Mouse (Mus musculus) CH12.LX (cell line): ENCODE measurements around the gene Atg16l2. TPM values are rescaled to one million over a fixed set of nuclear protein-coding genes. Genes with fewer than 3 reads are reported as not detected.
A peak's percentile ranks its signal among the peaks of the same experiment; 100 is the strongest.

ENCODE experiments used
- DNase-seq: peaks from one replicate; pipeline ENCODE4 v3.0.0-alpha.2; 2013; ENCODE audit errors: extremely low read depth
- H3K27ac ChIP-seq: 2 replicates; pipeline ENCODE4 v1.5.1; 2012; ENCODE audit warnings: low read depth, mild to moderate bottlenecking, control low read depth, moderate library complexity; ENCODE audit not compliant: insufficient read depth
- H3K27me3 ChIP-seq: replicated peaks from 2 replicates; pipeline ENCODE3; 2012; ENCODE audit warnings: inconsistent platforms
- H3K36me3 ChIP-seq, 2 experiments: replicated peaks in 1 of 2; 2 replicates each; pipeline versions ENCODE3 to v1.6.1; 2012; ENCODE audit warnings: inconsistent platforms in 1 of 2, low read length in 1 of 2, mild to moderate bottlenecking in 1 of 2, mixed read lengths in 1 of 2, moderate library complexity in 1 of 2; ENCODE audit not compliant: control insufficient read depth in 1 of 2, insufficient read depth in 1 of 2
- H3K4me1 ChIP-seq, 2 experiments: 2 replicates each; pipeline ENCODE4 v1.6.1; 2012; ENCODE audit warnings: inconsistent platforms in 1 of 2, moderate library complexity in 1 of 2; ENCODE audit not compliant: insufficient read depth in 2 of 2, control insufficient read depth in 1 of 2
- H3K4me2 ChIP-seq: 2 replicates; pipeline ENCODE4 v1.6.1; 2012; ENCODE audit warnings: low read depth, mild to moderate bottlenecking, control low read depth; ENCODE audit not compliant: poor library complexity, insufficient read depth, severe bottlenecking
- H3K4me3 ChIP-seq, 3 experiments: fragments of 150-350 bp in 1 of 3; sonication (generic) in 1 of 3; replicated peaks in 1 of 3; 2 replicates each; pipeline versions ENCODE3 to v1.5.1; 2011 to 2012; ENCODE audit warnings: low read depth in 2 of 3, low read length in 2 of 3, mild to moderate bottlenecking in 2 of 3, moderate library complexity in 2 of 3, control low read depth in 1 of 3, improper control_type of control experiment in 1 of 3, inconsistent platforms in 1 of 3, mixed read lengths in 1 of 3; ENCODE audit not compliant: poor library complexity in 1 of 3
- H3K79me2 ChIP-seq: replicated peaks from 2 replicates; pipeline ENCODE4 v1.6.1; 2012; ENCODE audit warnings: mild to moderate bottlenecking, moderate library complexity; ENCODE audit not compliant: control insufficient read depth, poor library complexity, insufficient read depth, severe bottlenecking; ENCODE audit errors: extremely low read depth
- H3K9ac ChIP-seq: 2 replicates; pipeline ENCODE4 v1.6.1; 2012; ENCODE audit warnings: low read depth, mild to moderate bottlenecking, control low read depth, moderate library complexity; ENCODE audit not compliant: insufficient read depth
- H3K9me3 ChIP-seq: replicated peaks from 2 replicates; pipeline ENCODE3; 2012; ENCODE audit warnings: low read length, inconsistent platforms, mixed read lengths
- CHD1 ChIP-seq: IDR thresholded peaks from 2 replicates; pipeline ENCODE4 v1.6.1; 2012; ENCODE audit warnings: low read depth, low read length, improper control_type of control experiment, inconsistent platforms
- CTCF ChIP-seq, 2 experiments: IDR thresholded peaks in 1 of 2; conservative IDR thresholded peaks in 1 of 2; 2 replicates each; pipeline ENCODE4 v1.5.1; 2011 to 2012; ENCODE audit warnings: low read depth in 2 of 2, low read length in 2 of 2, improper control_type of control experiment in 1 of 2, inconsistent platforms in 1 of 2, mild to moderate bottlenecking in 1 of 2, moderate library complexity in 1 of 2
- HCFC1 ChIP-seq: IDR thresholded peaks from 2 replicates; pipeline ENCODE4 v1.6.1; 2012; ENCODE audit warnings: low read depth, mild to moderate bottlenecking, inconsistent platforms, low read length, improper control_type of control experiment
- JUND ChIP-seq: conservative IDR thresholded peaks from 2 replicates; pipeline ENCODE4 v1.6.1; 2011; ENCODE audit warnings: low read depth, low read length, improper control_type of control experiment
- KAT2A ChIP-seq: IDR thresholded peaks from 2 replicates; pipeline ENCODE4 v1.6.1; 2012; ENCODE audit warnings: low read length, improper control_type of control experiment, inconsistent platforms; ENCODE audit not compliant: insufficient replicate concordance
- MAX ChIP-seq: IDR thresholded peaks from 2 replicates; pipeline ENCODE4 v1.6.1; 2011; ENCODE audit warnings: low read length, improper control_type of control experiment
- MEF2A ChIP-seq: IDR thresholded peaks from 2 replicates; pipeline ENCODE4 v1.6.1; 2014; ENCODE audit warnings: low read depth, mild to moderate bottlenecking, inconsistent platforms, low read length, improper control_type of control experiment, borderline replicate concordance
- NRF1 ChIP-seq: IDR thresholded peaks from 2 replicates; pipeline ENCODE4 v1.6.1; 2014; ENCODE audit warnings: low read depth, mild to moderate bottlenecking, inconsistent platforms, low read length, improper control_type of control experiment, moderate library complexity
- POLR2AphosphoS2 ChIP-seq: IDR thresholded peaks from 2 replicates; pipeline ENCODE4 v1.6.1; 2011; ENCODE audit warnings: low read depth, low read length, improper control_type of control experiment
- TBP ChIP-seq: conservative IDR thresholded peaks from 2 replicates; pipeline ENCODE4 v1.6.1; 2011; ENCODE audit warnings: low read depth, low read length, improper control_type of control experiment
- TCF12 ChIP-seq: IDR thresholded peaks from 2 replicates; pipeline ENCODE4 v1.6.1; 2014; ENCODE audit warnings: low read depth, mild to moderate bottlenecking, inconsistent platforms, low read length, improper control_type of control experiment
- ZC3H11A ChIP-seq: IDR thresholded peaks from 2 replicates; pipeline ENCODE4 v1.6.1; 2012; ENCODE audit warnings: low read depth, mild to moderate bottlenecking, inconsistent platforms, low read length, improper control_type of control experiment
- ZKSCAN1 ChIP-seq: IDR thresholded peaks from 2 replicates; pipeline ENCODE4 v1.6.1; 2012; ENCODE audit warnings: low read depth, inconsistent platforms, low read length, improper control_type of control experiment, borderline replicate concordance
- ZMIZ1 ChIP-seq: IDR thresholded peaks from 2 replicates; pipeline ENCODE4 v1.6.1; 2012; ENCODE audit warnings: low read depth, mild to moderate bottlenecking, inconsistent platforms, low read length, improper control_type of control experiment
- dilution Hi-C: fragments of 300-500 bp; cut with MboI; formaldehyde crosslinking; loops from 2 replicates; pipeline ENCODE4 v1.14.3; 2020; ENCODE audit warnings: low sequenced_read_pairs; ENCODE audit not compliant: extremely low pct_unique_long_range_greater_than_20kb, extremely low pct_ligation_motif_present
- in situ Hi-C: fragments of 300-500 bp; cut with MboI; formaldehyde crosslinking; loops from 3 replicates; pipeline ENCODE4 v1.14.3; 2019; ENCODE audit warnings: low sequenced_read_pairs, low pct_ligation_motif_present, low pct_unique_long_range_greater_than_20kb, mixed read lengths
- polyA plus RNA-seq: library from polyadenylated mRNA; unstranded; fragments of >175 nt; gene quantifications from 2 replicates; pipeline ENCODE4 v1.2.1, GENCODE M21; 2012; ENCODE audit warnings: low read depth; ENCODE audit not compliant: insufficient read length
- total RNA-seq, 2 experiments: library from RNA; depleted of rRNA; stranded (reverse); fragments of 300-350 nt in 1 of 2; fragments of >200 nt in 1 of 2; gene quantifications; 2 replicates each; pipeline ENCODE4 v1.2.3; 2012 to 2014

The Atg16l2 gene
- total and polyA plus RNA-seq, 3 experiments: 12.7 to 43.8 (median 15.4) TPM

DNA sequence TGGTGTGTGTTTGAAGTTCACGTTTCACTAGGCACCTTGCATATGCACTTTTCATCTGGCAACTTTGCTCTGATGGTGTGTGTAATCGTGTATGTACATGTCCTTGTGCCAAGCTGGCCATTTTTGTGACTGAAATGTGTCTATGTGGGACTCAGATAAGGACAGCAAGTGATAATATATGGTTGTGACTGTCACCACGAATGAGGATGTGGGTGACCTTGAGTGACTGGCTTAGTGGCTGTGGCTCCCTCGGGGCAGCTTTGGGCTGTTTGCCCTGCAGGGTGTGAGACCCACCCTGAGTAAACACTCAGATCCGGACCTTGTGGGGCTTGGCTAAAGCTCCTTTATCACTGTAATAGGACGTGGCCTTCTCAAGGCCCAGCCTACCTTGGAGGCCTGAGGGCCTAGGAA is 14.5 kb upstream of the Atg16l2 start:
- in situ Hi-C loops: loop anchor here (5.0 kb wide), 1 partner anchor 36 kb away; no protein-coding TSS in a partner anchor
- dilution Hi-C loops: no loop called here

DNA sequence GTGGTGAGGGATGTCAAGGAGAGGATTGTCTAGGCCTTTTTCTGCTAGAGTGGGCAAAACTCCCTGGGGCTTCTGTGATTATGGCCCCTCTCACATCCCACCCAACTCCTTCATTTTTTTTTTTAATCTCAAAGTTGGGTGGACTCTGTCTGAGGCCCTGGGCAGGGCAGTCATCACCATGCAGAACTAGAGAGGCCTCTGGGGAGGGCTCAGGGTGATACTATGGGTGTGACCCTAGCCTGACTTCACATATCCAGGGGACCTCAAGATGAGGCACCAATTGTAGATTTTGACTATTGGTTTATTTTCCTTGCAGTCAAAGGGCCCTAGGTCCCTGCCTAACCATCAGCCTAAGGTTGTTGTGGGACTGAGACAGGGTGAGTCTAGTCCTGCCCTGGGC is 13.6 kb upstream of the Atg16l2 start:
- Histone ChIP-seq H3K27me3 (peaks cover 28% of the 10 kb centered on the region), H3K4me2 (no peak overlapping the region), H3K36me3 (no peaks in the 10 kb centered on the region), H3K27ac (no peak overlapping the region), H3K4me1 (peaks cover 8 to 23% of the 10 kb centered on the region in 2 experiments), H3K9ac (no peak overlapping the region), H3K4me3 (no peak overlapping the region), H3K9me3 (no peaks in the 10 kb centered on the region), H3K79me2 (no peaks in the 10 kb centered on the region)
- in situ Hi-C loops (loop anchor here (5.0 kb wide), 1 partner anchor 37 kb away; no protein-coding TSS in a partner anchor), dilution Hi-C loops (no loop called here)
- DNase-seq: no peak
- no peak for TF ChIP-seq CTCF (conservative IDR thresholded peaks at IDR 0.05 in 1 of 2, IDR thresholded peaks at IDR 0.05 in 1 of 2; ENCODE audit: low read depth in 2 of 2, low read length in 2 of 2)
- no peak for TF ChIP-seq MEF2A
- no peak for TF ChIP-seq NRF1
- no peak for TF ChIP-seq TBP
- no peak for TF ChIP-seq ZC3H11A
- TF ChIP-seq POLR2AphosphoS2: no peak
- no peak for TF ChIP-seq ZKSCAN1
- TF ChIP-seq TCF12: no peak
- no peak for TF ChIP-seq HCFC1
- TF ChIP-seq KAT2A: no peak

More for the DNA sequence above, 14.5 kb upstream of the Atg16l2 start:
- TF ChIP-seq MEF2A (no peak), ZKSCAN1 (no peak), CTCF (conservative IDR thresholded peaks at IDR 0.05 in 1 of 2, IDR thresholded peaks at IDR 0.05 in 1 of 2; ENCODE audit: low read depth in 2 of 2, low read length in 2 of 2) (no peak), CHD1 (no peak), HCFC1 (no peak), ZMIZ1 (no peak), MAX (no peak), NRF1 (no peak), JUND (no peak)
- no peak overlapping the region for H3K4me2 ChIP-seq
- peaks cover 10 to 20% of the 10 kb centered on the region in 2 experiments for H3K4me1 ChIP-seq
- H3K36me3 ChIP-seq: no peaks in the 10 kb centered on the region
- DNase-seq: no peak
- H3K27ac ChIP-seq: 0 out of 2 replicates have a peak overlapping the region, but pooled peaks have one; percentile 1
- H3K79me2 ChIP-seq: no peaks in the 10 kb centered on the region
- H3K9me3 ChIP-seq: no peaks in the 10 kb centered on the region
- H3K9ac ChIP-seq: no peak overlapping the region
- no peak overlapping the region for H3K4me3 ChIP-seq
- peaks cover 33% of the 10 kb centered on the region for H3K27me3 ChIP-seq
